Mouse (Mus musculus): ENCODE results near the gene Mov10. TPM values are rescaled to one million over a fixed set of nuclear protein-coding genes. Genes with fewer than 3 reads are reported as not detected.
"Not testable (repeated sequence)": the region's sequence is repeated elsewhere in the genome, so short reads cannot be mapped to it uniquely, and the experiment has no call there.

Mov10 gene
- polyA plus RNA-seq, 1 experiment from 2014 or later: 9.1 TPM

DNA sequence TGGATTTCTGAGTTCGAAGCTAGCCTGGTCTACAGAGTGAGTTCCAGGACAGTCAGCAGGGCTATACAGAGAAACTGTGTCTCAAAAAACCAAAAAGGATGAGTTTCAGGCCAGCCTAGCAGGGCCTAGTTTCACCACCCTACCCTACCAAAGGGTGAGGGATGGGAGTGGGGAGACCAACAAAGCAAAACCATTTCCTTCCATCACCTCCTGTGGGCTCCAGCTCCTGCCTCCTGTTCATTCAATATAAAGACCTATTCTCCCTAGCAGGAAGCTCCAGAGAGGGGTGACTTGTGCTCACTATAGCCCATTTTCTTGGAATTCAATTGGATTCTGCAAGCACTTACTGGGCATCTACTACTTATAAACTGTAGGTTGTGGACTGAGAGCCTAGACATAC, 3.6 kb downstream of the Mov10 start:
- no peak overlapping the region for H3K27ac ChIP-seq (ENCODE audit: low read depth, low read length)
- no peak overlapping the region for H3K4me3 ChIP-seq (ENCODE audit: low read length)
- 95% methylated on average over 1 of the region's 1 CpGs for WGBS
- no peak overlapping the region for H3K9ac ChIP-seq (ENCODE audit: low read depth, low read length)
- no peaks in the 10 kb centered on the region for H3K27me3 ChIP-seq (replicated peaks; ENCODE audit: control insufficient read depth, insufficient read depth, low read length)
- peaks cover 10% of the 10 kb centered on the region for H3K4me1 ChIP-seq (ENCODE audit: control insufficient read depth, insufficient read depth, low read depth, low read length)
- ATAC-seq: no peak
- no peaks in the 10 kb centered on the region for H3K36me3 ChIP-seq (ENCODE audit: control insufficient read depth, insufficient read depth, low read length)
- no peaks in the 10 kb centered on the region for H3K9me3 ChIP-seq (ENCODE audit: control insufficient read depth, low read length)
- H3K4me2 ChIP-seq (ENCODE audit: low read length): no peak overlapping the region

DNA sequence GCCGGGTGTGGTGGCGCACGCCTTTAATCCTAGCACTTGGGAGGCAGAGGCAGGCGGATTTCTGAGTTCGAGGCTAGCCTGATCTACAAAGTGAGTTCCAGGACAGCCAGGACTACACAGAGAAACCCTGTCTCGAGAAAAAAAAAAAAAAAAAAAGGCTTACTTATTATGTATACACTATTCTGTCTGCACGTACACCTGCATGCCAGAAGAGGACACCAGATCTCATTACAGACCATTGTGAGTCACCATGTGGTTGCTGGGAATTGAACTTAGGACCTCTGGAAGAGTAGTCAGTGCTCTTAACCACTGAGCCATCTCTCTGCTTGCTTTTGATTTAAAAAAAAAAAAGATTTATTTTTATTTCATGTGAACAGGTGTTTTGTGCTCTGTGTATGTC, 5.1 kb downstream of the Mov10 start:
- not testable (repeated sequence) for H3K4me3 ChIP-seq (ENCODE audit: low read length); H3K9me3 ChIP-seq (ENCODE audit: control insufficient read depth, low read length); H3K27ac ChIP-seq (ENCODE audit: low read depth, low read length); H3K9ac ChIP-seq (ENCODE audit: low read depth, low read length); H3K27me3 ChIP-seq (replicated peaks; ENCODE audit: control insufficient read depth, insufficient read depth, low read length); H3K36me3 ChIP-seq (ENCODE audit: control insufficient read depth, insufficient read depth, low read length); H3K4me2 ChIP-seq (ENCODE audit: low read length); H3K4me1 ChIP-seq (ENCODE audit: control insufficient read depth, insufficient read depth, low read depth, low read length); ATAC-seq
- 90% methylated on average over 7 of the region's 7 CpGs for WGBS

DNA sequence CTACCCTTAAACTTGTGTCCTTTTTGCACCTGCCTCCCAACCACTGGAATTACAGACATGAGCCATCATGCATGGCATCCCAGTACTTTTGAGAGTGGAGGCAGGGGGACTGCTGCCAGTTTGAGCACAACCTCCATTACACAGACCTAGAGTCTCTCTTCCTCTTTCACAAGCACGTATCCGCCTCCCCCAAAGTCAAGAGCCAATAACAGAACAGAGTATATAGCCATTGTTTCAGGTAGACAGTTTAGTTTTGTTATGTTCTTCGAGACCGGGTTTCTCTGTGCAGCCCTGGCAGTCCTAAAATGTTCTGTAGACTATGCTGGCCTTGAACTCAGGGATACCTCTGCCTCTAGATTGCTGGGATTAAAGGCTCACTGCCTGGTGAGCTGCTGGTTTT, 6.1 kb downstream of the Mov10 start:
- H3K9me3 ChIP-seq (ENCODE audit: control insufficient read depth, low read length): no peaks in the 10 kb centered on the region
- WGBS: 85% methylated on average over 4 of the region's 4 CpGs
- no peaks in the 10 kb centered on the region for H3K36me3 ChIP-seq (ENCODE audit: control insufficient read depth, insufficient read depth, low read length)
- no peak overlapping the region for H3K4me3 ChIP-seq (ENCODE audit: low read length)
- H3K4me1 ChIP-seq (ENCODE audit: control insufficient read depth, insufficient read depth, low read depth, low read length): peaks cover 3% of the 10 kb centered on the region; the same call in 1 of the 2 replicates
- H3K27ac ChIP-seq (ENCODE audit: low read depth, low read length): no peak overlapping the region
- no peaks in the 10 kb centered on the region for H3K27me3 ChIP-seq (replicated peaks; ENCODE audit: control insufficient read depth, insufficient read depth, low read length)
- H3K9ac ChIP-seq (ENCODE audit: low read depth, low read length): no peak overlapping the region
- no peak for ATAC-seq
- no peak overlapping the region for H3K4me2 ChIP-seq (ENCODE audit: low read length)

DNA sequence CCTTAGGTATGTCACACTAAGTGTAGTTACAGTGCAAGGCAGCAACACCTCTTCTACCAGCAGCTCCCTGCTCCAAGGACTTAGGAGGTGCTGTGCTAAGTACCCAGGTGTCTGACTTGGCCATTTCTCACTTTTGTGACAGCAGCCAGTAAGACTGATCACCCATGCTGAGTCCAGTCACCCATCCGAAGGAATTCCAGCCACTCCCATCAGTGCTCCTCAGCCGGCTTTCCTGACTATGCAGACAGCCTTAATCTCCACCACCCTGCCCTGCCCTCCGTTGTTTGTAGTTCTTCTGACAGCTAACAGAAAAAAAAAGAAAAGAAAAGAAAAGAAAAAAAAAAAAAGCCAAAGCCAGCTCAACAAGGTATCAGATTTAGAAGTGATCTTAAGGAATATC, 6.6 kb downstream of the Mov10 start:
- no peaks in the 10 kb centered on the region for H3K9me3 ChIP-seq (ENCODE audit: control insufficient read depth, low read length)
- no peak for ATAC-seq

GRCm38 (mm10) chr3:104805539-104805938, 12.8 kb downstream of the Mov10 start:
- peaks cover 3% of the 10 kb centered on the region; the same call in 1 of the 2 replicates for H3K36me3 ChIP-seq (ENCODE audit: control insufficient read depth, insufficient read depth, low read length)
- no peak overlapping the region for H3K4me3 ChIP-seq (ENCODE audit: low read length)
- no peaks in the 10 kb centered on the region for H3K9me3 ChIP-seq (ENCODE audit: control insufficient read depth, low read length)
- H3K9ac ChIP-seq (ENCODE audit: low read depth, low read length): no peak overlapping the region
- no peaks in the 10 kb centered on the region for H3K4me1 ChIP-seq (ENCODE audit: control insufficient read depth, insufficient read depth, low read depth, low read length)
- no peak overlapping the region for H3K4me2 ChIP-seq (ENCODE audit: low read length)
- 82% methylated on average over 9 of the region's 9 CpGs for WGBS
- no peaks in the 10 kb centered on the region for H3K27me3 ChIP-seq (replicated peaks; ENCODE audit: control insufficient read depth, insufficient read depth, low read length)
- no peak for ATAC-seq
- no peak overlapping the region for H3K27ac ChIP-seq (ENCODE audit: low read depth, low read length)

More for the DNA sequence above, 6.6 kb downstream of the Mov10 start:
- H3K4me1 ChIP-seq (ENCODE audit: control insufficient read depth, insufficient read depth, low read depth, low read length): no peaks in the 10 kb centered on the region
- no peak overlapping the region for H3K9ac ChIP-seq (ENCODE audit: low read depth, low read length)
- H3K4me3 ChIP-seq (ENCODE audit: low read length): no peak overlapping the region
- no peaks in the 10 kb centered on the region for H3K36me3 ChIP-seq (ENCODE audit: control insufficient read depth, insufficient read depth, low read length)
- H3K27ac ChIP-seq (ENCODE audit: low read depth, low read length): no peak overlapping the region
- 30% methylated on average over 3 of the region's 3 CpGs for WGBS
- no peak overlapping the region for H3K4me2 ChIP-seq (ENCODE audit: low read length)
- H3K27me3 ChIP-seq (replicated peaks; ENCODE audit: control insufficient read depth, insufficient read depth, low read length): no peaks in the 10 kb centered on the region

- no peaks in the 10 kb centered on the region for H3K27me3 ChIP-seq (replicated peaks; ENCODE audit: control insufficient read depth, insufficient read depth, low read length)
- no peak overlapping the region for H3K9ac ChIP-seq (ENCODE audit: low read depth, low read length)
- H3K9me3 ChIP-seq (ENCODE audit: control insufficient read depth, low read length): no peaks in the 10 kb centered on the region
- H3K4me3 ChIP-seq (ENCODE audit: low read length): no peak overlapping the region
- no peak overlapping the region for H3K4me2 ChIP-seq (ENCODE audit: low read length)
- 94% methylated on average over 10 of the region's 10 CpGs for WGBS
- H3K27ac ChIP-seq (ENCODE audit: low read depth, low read length): no peak overlapping the region
- H3K4me1 ChIP-seq (ENCODE audit: control insufficient read depth, insufficient read depth, low read depth, low read length): no peaks in the 10 kb centered on the region
- H3K36me3 ChIP-seq (ENCODE audit: control insufficient read depth, insufficient read depth, low read length): peaks cover 5% of the 10 kb centered on the region; the same call in 1 of the 2 replicates
- ATAC-seq: no peak
Observed at GRCm38 (mm10) chr3:104804312-104804711, 14.1 kb downstream of the Mov10 start.

DNA sequence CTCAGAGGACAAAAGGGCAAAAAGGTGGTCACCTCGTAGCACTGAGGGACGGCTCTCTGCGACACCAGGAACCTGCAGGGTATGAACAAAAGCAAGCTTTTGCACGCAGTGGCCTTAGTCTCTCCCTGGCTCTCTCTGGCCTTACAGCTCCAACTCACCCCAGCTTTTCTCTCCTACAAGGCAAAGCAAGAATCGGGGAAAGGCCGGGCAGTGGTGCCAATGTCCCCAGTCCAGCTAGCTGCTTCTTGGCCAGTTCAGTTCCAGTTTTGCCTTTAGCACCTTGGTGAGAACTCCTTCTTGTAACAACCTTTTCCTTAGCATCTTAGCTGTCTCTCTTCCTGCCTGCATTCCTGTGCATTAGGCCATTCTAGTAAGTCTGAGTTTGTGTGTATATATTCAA, 16.9 kb downstream of the Mov10 start:
- no peak overlapping the region for H3K4me2 ChIP-seq (ENCODE audit: low read length)
- no peak overlapping the region for H3K9ac ChIP-seq (ENCODE audit: low read depth, low read length)
- H3K27ac ChIP-seq (ENCODE audit: low read depth, low read length): no peak overlapping the region
- H3K4me1 ChIP-seq (ENCODE audit: control insufficient read depth, insufficient read depth, low read depth, low read length): no peaks in the 10 kb centered on the region
- no peak for ATAC-seq
- no peaks in the 10 kb centered on the region for H3K9me3 ChIP-seq (ENCODE audit: control insufficient read depth, low read length)
- H3K4me3 ChIP-seq (ENCODE audit: low read length): no peak overlapping the region
- H3K27me3 ChIP-seq (replicated peaks; ENCODE audit: control insufficient read depth, insufficient read depth, low read length): no peaks in the 10 kb centered on the region
- WGBS: 82% methylated on average over 6 of the region's 6 CpGs
- peaks cover 5% of the 10 kb centered on the region; the same call in 1 of the 2 replicates for H3K36me3 ChIP-seq (ENCODE audit: control insufficient read depth, insufficient read depth, low read length)

- Histone ChIP-seq H3K27me3 (replicated peaks; ENCODE audit: control insufficient read depth, insufficient read depth, low read length) (no peaks in the 10 kb centered on the region), H3K4me3 (ENCODE audit: low read length) (no peak overlapping the region), H3K27ac (ENCODE audit: low read depth, low read length) (no peak overlapping the region), H3K4me1 (ENCODE audit: control insufficient read depth, insufficient read depth, low read depth, low read length) (no peaks in the 10 kb centered on the region; the same call in 1 of the 2 replicates), H3K4me2 (ENCODE audit: low read length) (no peak overlapping the region), H3K9ac (ENCODE audit: low read depth, low read length) (no peak overlapping the region), H3K36me3 (ENCODE audit: control insufficient read depth, insufficient read depth, low read length) (peaks cover 5% of the 10 kb centered on the region; the same call in 1 of the 2 replicates), H3K9me3 (ENCODE audit: control insufficient read depth, low read length) (no peaks in the 10 kb centered on the region)
- 94% methylated on average over 11 of the region's 11 CpGs for WGBS
- no peak for ATAC-seq
Observed at GRCm38 (mm10) chr3:104800681-104801080, 17.7 kb downstream of the Mov10 start.

DNA sequence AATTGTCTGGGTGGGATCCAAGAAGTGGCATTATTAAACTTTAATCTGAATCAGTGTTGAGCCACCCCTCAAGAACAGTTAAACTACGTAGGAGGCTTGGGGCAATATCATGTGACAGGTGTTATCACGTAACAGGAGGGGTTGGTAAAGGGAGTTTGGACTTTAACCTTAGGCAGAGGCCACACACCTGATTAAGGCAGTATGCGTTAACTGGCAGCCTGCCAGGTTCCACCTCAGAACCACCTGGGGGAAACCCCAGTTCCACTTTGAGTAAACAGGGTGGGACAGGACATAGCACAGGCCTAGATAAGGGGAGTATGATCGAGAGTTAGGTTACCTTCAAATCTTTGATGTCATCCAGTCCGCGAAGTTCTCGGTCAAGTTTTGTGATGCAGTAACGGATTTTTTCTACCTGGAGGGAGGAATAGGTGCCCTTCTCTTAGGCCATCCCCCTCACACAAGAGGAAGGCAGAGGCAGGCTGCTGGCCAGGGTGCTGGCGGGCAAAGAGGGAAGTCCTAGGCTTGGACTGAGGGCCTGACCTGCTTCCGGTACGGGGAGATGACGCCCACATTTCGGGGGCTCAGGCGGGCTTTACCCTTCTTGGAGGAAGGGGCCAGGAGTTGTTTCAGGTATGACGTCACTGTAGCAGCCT, 21.8 kb downstream of the Mov10 start:
- Histone ChIP-seq H3K4me1 (ENCODE audit: control insufficient read depth, insufficient read depth, low read depth, low read length) (peaks cover 5% of the 10 kb centered on the region), H3K4me3 (ENCODE audit: low read length) (no peak overlapping the region), H3K27ac (ENCODE audit: low read depth, low read length) (no peak overlapping the region), H3K9me3 (ENCODE audit: control insufficient read depth, low read length) (no peaks in the 10 kb centered on the region), H3K27me3 (replicated peaks; ENCODE audit: control insufficient read depth, insufficient read depth, low read length) (no peaks in the 10 kb centered on the region), H3K9ac (ENCODE audit: low read depth, low read length) (no peak overlapping the region), H3K36me3 (ENCODE audit: control insufficient read depth, insufficient read depth, low read length) (peaks cover 5% of the 10 kb centered on the region; the same call in 1 of the 2 replicates), H3K4me2 (ENCODE audit: low read length) (no peak overlapping the region)
- WGBS: 85% methylated on average over 15 of the region's 15 CpGs
- no peak for ATAC-seq

Data from hindbrain, embryonic 16.5 days (tissue).